Mouse (Mus musculus): ENCODE measurements around the gene Meis3.

DNA sequence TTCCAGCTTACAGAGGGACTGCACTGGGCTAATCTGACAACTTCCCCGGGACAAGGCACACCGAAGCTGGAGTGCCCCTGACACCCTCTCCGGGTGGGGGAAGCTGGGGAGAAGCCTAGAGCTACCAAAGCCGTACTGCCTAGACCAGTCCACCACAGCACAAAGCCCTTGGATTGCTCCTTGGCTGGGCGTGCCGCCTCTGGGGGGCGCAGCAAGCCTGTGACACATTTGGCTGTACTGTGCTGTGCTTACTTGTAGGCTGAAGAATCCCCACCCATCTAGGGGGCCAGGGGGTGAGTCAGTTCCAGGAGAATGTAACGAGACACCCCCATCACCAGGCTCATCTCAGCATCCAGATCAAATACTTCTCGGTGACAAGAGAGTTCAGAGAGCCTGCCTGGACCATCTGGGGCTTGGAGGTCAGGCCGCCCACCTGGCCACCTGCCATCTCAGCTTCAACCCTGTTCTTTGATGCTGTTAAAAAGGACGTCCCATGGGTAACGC, 36.0 kb downstream of the Meis3 start:
- TF ChIP-seq CTCF (IDR thresholded peaks at IDR 0.05; ENCODE audit: control insufficient read depth, insufficient read depth, insufficient read length) (no peak), USF1 (IDR thresholded peaks at IDR 0.05; ENCODE audit: low read depth) (no peak), MAX (IDR thresholded peaks at IDR 0.05) (no peak), CEBPB (IDR thresholded peaks at IDR 0.05; ENCODE audit: low read depth) (no peak), MYOG (IDR thresholded peaks at IDR 0.05; ENCODE audit: control insufficient read depth, extremely low read depth, insufficient read length) (no peak)
